Mouse (Mus musculus) induced T-regulatory cell, adult 2 months (primary cell): ENCODE data around the gene Numa1.

Source experiments
- DNase-seq: peaks from one replicate; pipeline ENCODE4 v3.0.0-alpha.2; 2012; ENCODE audit warnings: low read depth

The Numa1 gene

GRCm38 (mm10) chr7:101933751-101934240 is at the start of gene Numa1, which contains the start of gene Lrrc51:
Numa1 (plus strand) TSS chr7:101934111.
Lrrc51 (minus strand) TSS chr7:101933895.
- DNase-seq, result peak; percentile 98

- DNase-seq, result no peak
Measured at GRCm38 (mm10) chr7:101884160-101884559, 49.8 kb upstream of the Numa1 start.

- no peak for DNase-seq
Measured at GRCm38 (mm10) chr7:101886274-101886673, 47.6 kb upstream of the Numa1 start.

GRCm38 (mm10) chr7:101888460-101888859 is 45.5 kb upstream of the Numa1 start:
- no peak for DNase-seq

GRCm38 (mm10) chr7:101895695-101896094 is 38.2 kb upstream of the Numa1 start:
- no peak for DNase-seq

- peak; percentile 99 for DNase-seq
Measured at GRCm38 (mm10) chr7:101896104-101897066, 37.5 kb upstream of the Numa1 start.

GRCm38 (mm10) chr7:101900331-101901097 is 33.4 kb upstream of the Numa1 start:
- DNase-seq, result no peak

GRCm38 (mm10) chr7:101901969-101902368 is 31.9 kb upstream of the Numa1 start:
- DNase-seq, result no peak

- DNase-seq, result peak; percentile 29
Measured at GRCm38 (mm10) chr7:101902846-101903245, 31.1 kb upstream of the Numa1 start.

- peak; percentile 99 for DNase-seq
Measured at GRCm38 (mm10) chr7:101905561-101906286, 28.2 kb upstream of the Numa1 start, which contains the start of gene Lamtor1. Lamtor1 (plus strand) TSS chr7:101905904.

- no peak for DNase-seq
Measured at GRCm38 (mm10) chr7:101906287-101906681, 27.6 kb upstream of the Numa1 start, which contains the start of gene Tomt. Tomt (minus strand) TSS chr7:101906359.

GRCm38 (mm10) chr7:101906696-101907095 is 27.2 kb upstream of the Numa1 start:
- peak; percentile 42 for DNase-seq

- DNase-seq, result no peak
Measured at GRCm38 (mm10) chr7:101908367-101908766, 25.5 kb upstream of the Numa1 start.

- no peak for DNase-seq
Measured at GRCm38 (mm10) chr7:101910138-101910537, 23.8 kb upstream of the Numa1 start.

GRCm38 (mm10) chr7:101911982-101912381 is 21.9 kb upstream of the Numa1 start:
- DNase-seq, result peak; percentile 33

- peak; percentile 80 for DNase-seq
Measured at GRCm38 (mm10) chr7:101918071-101918470, 15.8 kb upstream of the Numa1 start.

- DNase-seq, result peak; percentile 14
Measured at GRCm38 (mm10) chr7:101925892-101926291, 8.0 kb upstream of the Numa1 start.

- DNase-seq, result no peak
Measured at GRCm38 (mm10) chr7:101928093-101928492, 5.8 kb upstream of the Numa1 start.

- no peak for DNase-seq
Measured at GRCm38 (mm10) chr7:101932551-101932950, 1.4 kb upstream of the Numa1 start.

- no peak for DNase-seq
Measured at GRCm38 (mm10) chr7:101933300-101933699, 611 bp upstream of the Numa1 start.

GRCm38 (mm10) chr7:101935957-101936356 is 2.0 kb downstream of the Numa1 start:
- no peak for DNase-seq

- DNase-seq, result no peak
Measured at GRCm38 (mm10) chr7:101936996-101937395, 3.1 kb downstream of the Numa1 start.
